ENCODE assay signal across 10 mouse cellular contexts in the genomic region with DNA sequence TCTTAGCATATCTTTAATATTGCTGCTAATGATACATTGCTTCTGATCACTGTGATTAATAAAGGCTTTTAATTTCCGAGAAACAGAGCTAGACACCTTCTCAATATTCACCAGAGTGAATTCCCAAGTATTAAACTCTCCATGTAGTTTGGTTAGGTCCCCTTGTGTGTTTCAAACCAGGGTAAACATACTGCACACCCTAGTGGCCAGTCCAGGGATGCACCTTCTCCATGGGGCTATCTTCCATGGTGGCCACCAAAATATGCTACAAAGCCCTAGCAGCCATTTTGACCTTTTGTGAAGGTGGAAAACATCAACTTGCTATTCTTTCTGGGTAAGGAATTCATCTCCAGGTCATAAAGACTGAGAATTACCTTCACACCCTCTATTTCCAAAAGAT. TPM values are rescaled to one million over a fixed set of nuclear protein-coding genes. Genes with fewer than 3 reads are reported as not detected.
DNase-seq lines count a peak whose midpoint lies in the region; ATAC-seq and TF ChIP-seq lines count a peak whose summit lies in the region.
"Had no signal": no experiment of that assay in that cellular context is flagged by ENCODE, and none has a peak within 500 bp of the region (broad histone marks: within the 10 kb centered on the region; RNA-seq: fewer than 3 reads in every experiment).

No protein-coding gene starts in this region.

- no peak for ATAC-seq in kidney, embryonic 16.5 days (ENCODE audit: low FRiP score, low TSS enrichment)
- ATAC-seq in megakaryocyte-erythroid progenitor cell, adult 5-6 weeks (replicated peaks; ENCODE audit: low FRiP score, low TSS enrichment, poor library complexity, severe bottlenecking): peak; percentile 97

- TF ChIP-seq CTCF in ES-Bruce4 (IDR thresholded peaks at IDR 0.05; ENCODE audit: low read depth, low read length): peak; percentile 54
- peak; percentile 79 for TF ChIP-seq CTCF in bone marrow, adult 2 months (IDR thresholded peaks at IDR 0.05; ENCODE audit: control insufficient read depth, insufficient read depth, low read length)

- peak; percentile 42 for DNase-seq in kidney, adult 18-20 months
- peak; percentile 51 for DNase-seq in heart, postnatal 4 days
- DNase-seq in neural tube, embryonic 10.5 days (ENCODE audit: extremely low spot score, low spot score): no peak
- no peak for DNase-seq in cerebellum, adult 18-20 months

- TF ChIP-seq EP300 in ES-Bruce4 (IDR thresholded peaks at IDR 0.05; ENCODE audit: insufficient read depth, low read depth, low read length): no peak

- no peak overlapping the region for H3K9ac ChIP-seq in kidney, embryonic 16.5 days (replicated peaks; ENCODE audit: low read length)
- H3K9ac ChIP-seq in ES-Bruce4 (ENCODE audit: low read depth, poor library complexity, severe bottlenecking): no peak overlapping the region
- H3K9ac ChIP-seq: limb, embryonic 13.5 days had no signal

- H3K27ac ChIP-seq in kidney, embryonic 16.5 days (ENCODE audit: low read length): no peak overlapping the region
- H3K27ac ChIP-seq in ES-Bruce4 (ENCODE audit: insufficient read depth, low read length): no peak overlapping the region
- no peak overlapping the region for H3K27ac ChIP-seq in bone marrow, adult 2 months (ENCODE audit: control insufficient read depth, insufficient read depth, low read depth, low read length, poor library complexity)
- H3K27ac ChIP-seq: limb, embryonic 13.5 days had no signal

- no peak overlapping the region for H3K4me2 ChIP-seq in kidney, embryonic 16.5 days (replicated peaks; ENCODE audit: low read depth, low read length)
- H3K4me2 ChIP-seq: limb, embryonic 13.5 days had no signal

- no peaks in the 10 kb centered on the region; the same call in 1 of the 2 replicates for H3K27me3 ChIP-seq in kidney, embryonic 16.5 days (ENCODE audit: insufficient read depth, low read length)
- no peaks in the 10 kb centered on the region for H3K27me3 ChIP-seq in ES-Bruce4 (ENCODE audit: control insufficient read depth, insufficient read depth, low read length, poor library complexity, severe bottlenecking)

- TF ChIP-seq POLR2A in ES-Bruce4 (IDR thresholded peaks at IDR 0.05; ENCODE audit: insufficient read depth, low read length): no peak
- TF ChIP-seq POLR2A in bone marrow, adult 2 months (IDR thresholded peaks at IDR 0.05; ENCODE audit: borderline replicate concordance, control insufficient read depth, low read depth, low read length): no peak

- H3K4me3 ChIP-seq in kidney, embryonic 16.5 days (ENCODE audit: low read length): no peak overlapping the region
- no peak overlapping the region for H3K4me3 ChIP-seq in ES-Bruce4 (ENCODE audit: low read depth, low read length)
- H3K4me3 ChIP-seq in bone marrow, adult 2 months (replicated peaks; ENCODE audit: control insufficient read depth, low read depth, low read length): no peak overlapping the region
- H3K4me3 ChIP-seq: limb, embryonic 13.5 days had no signal

- 0 out of 2 replicates have a peak, but pooled peaks cover 12% of the 10 kb centered on the region for H3K4me1 ChIP-seq in kidney, embryonic 16.5 days (ENCODE audit: insufficient read depth, low read length)
- H3K4me1 ChIP-seq in ES-Bruce4 (ENCODE audit: control insufficient read depth, insufficient read depth, low read length): no peaks in the 10 kb centered on the region
- no peaks in the 10 kb centered on the region for H3K4me1 ChIP-seq in bone marrow, adult 2 months (ENCODE audit: control insufficient read depth, insufficient read depth, low read length)

- H3K36me3 ChIP-seq in kidney, embryonic 16.5 days (ENCODE audit: insufficient read depth, low read length): no peaks in the 10 kb centered on the region
- no peaks in the 10 kb centered on the region for H3K36me3 ChIP-seq in ES-Bruce4 (ENCODE audit: control insufficient read depth, insufficient read depth, low read length, poor library complexity, severe bottlenecking)
- H3K36me3 ChIP-seq: limb, embryonic 13.5 days had no signal

- no peaks in the 10 kb centered on the region for H3K9me3 ChIP-seq in kidney, embryonic 16.5 days (ENCODE audit: low read length)
- no peaks in the 10 kb centered on the region for H3K9me3 ChIP-seq in ES-Bruce4 (replicated peaks; ENCODE audit: control insufficient read depth, insufficient read depth, low read length, poor library complexity, severe bottlenecking)
- H3K9me3 ChIP-seq: limb, embryonic 13.5 days had no signal

- WGBS in kidney, embryonic 16.5 days: 63% methylated on average over 1 of the region's 1 CpGs
- 33% methylated on average over 1 of the region's 1 CpGs for WGBS in bone marrow, adult 2 months

RNA-seq across cellular contexts. Expression of a gene that starts 7.7 kb away (rescaled TPM):
- not detected in 2 replicates for polyA plus RNA-seq in kidney, embryonic 16.5 days (2015; fragmentation: Nextera tagmentation; extraction: Ambion mirVana)
- polyA plus RNA-seq in ES-Bruce4 (2011; ENCODE audit: insufficient read depth, insufficient read length, low read depth, missing spikeins): 0.38 TPM in 1 of 2 replicates, not detected in the other
- not detected in 2 replicates for polyA plus RNA-seq in bone marrow, adult 2 months (2011; ENCODE audit: insufficient read depth, insufficient read length, low replicate concordance, missing spikeins)
- not detected for total RNA-seq in heart, postnatal 4 days (2021)
- total RNA-seq in megakaryocyte-erythroid progenitor cell, adult 5-6 weeks (2014; fragmentation: Nextera tagmentation): not detected in 2 replicates
- 0.30 TPM in 1 of 2 replicates, not detected in the other for total RNA-seq in megakaryocyte-erythroid progenitor cell, adult 5-6 weeks (2017)
- polyA plus RNA-seq: limb, embryonic 13.5 days had no signal

RNA-seq across cellular contexts. Expression of a gene that starts 7.8 kb away (rescaled TPM):
- polyA plus RNA-seq in kidney, embryonic 16.5 days (2015; fragmentation: Nextera tagmentation; extraction: Ambion mirVana): 28.1 and 31.3 TPM in 2 replicates
- 40.4 and 41.2 TPM in 2 replicates for polyA plus RNA-seq in ES-Bruce4 (2011; ENCODE audit: insufficient read depth, insufficient read length, low read depth, missing spikeins)
- 8.6 and 10.4 TPM in 2 replicates for polyA plus RNA-seq in bone marrow, adult 2 months (2011; ENCODE audit: insufficient read depth, insufficient read length, low replicate concordance, missing spikeins)
- 10 to 100 TPM; 22.9 to 23.0 TPM for total RNA-seq in heart, postnatal 4 days (2021)
- total RNA-seq in megakaryocyte-erythroid progenitor cell, adult 5-6 weeks (2014; fragmentation: Nextera tagmentation): 28.3 and 40.8 TPM in 2 replicates
- total RNA-seq in megakaryocyte-erythroid progenitor cell, adult 5-6 weeks (2017): 24.5 and 49.4 TPM in 2 replicates

RNA-seq across cellular contexts. Expression of a gene that starts 34.1 kb away (rescaled TPM):
- polyA plus RNA-seq in kidney, embryonic 16.5 days (2015; fragmentation: Nextera tagmentation; extraction: Ambion mirVana): not detected in 2 replicates
- polyA plus RNA-seq in ES-Bruce4 (2011; ENCODE audit: insufficient read depth, insufficient read length, low read depth, missing spikeins): 0.56 and 0.67 TPM in 2 replicates
- polyA plus RNA-seq in bone marrow, adult 2 months (2011; ENCODE audit: insufficient read depth, insufficient read length, low replicate concordance, missing spikeins): not detected in 2 replicates
- under 1 TPM; 0.23 to 0.45 TPM for total RNA-seq in heart, postnatal 4 days (2021)
- total RNA-seq in megakaryocyte-erythroid progenitor cell, adult 5-6 weeks (2014; fragmentation: Nextera tagmentation): 1.1 and 2.0 TPM in 2 replicates
- total RNA-seq in megakaryocyte-erythroid progenitor cell, adult 5-6 weeks (2017): 1.4 TPM in 1 of 2 replicates, not detected in the other
- polyA plus RNA-seq: embryonic facial prominence, embryonic 14.5 days; limb, embryonic 13.5 days had no signal

Comparison
In these comparisons a context has a peak if more than half of its experiments do, and no peak if none do; other contexts are left out.
1. DNase-seq: peak in kidney, adult 18-20 months (single experiment) and heart, postnatal 4 days (single experiment); none in neural tube, embryonic 10.5 days (single experiment) and cerebellum, adult 18-20 months (0 of 2).